Mouse (Mus musculus) CH12.LX (cell line): ENCODE measurements around the gene Nmnat2.

Experiments used
- BHLHE40 ChIP-seq: IDR thresholded peaks from 2 replicates; pipeline ENCODE4 v1.6.1; 2011; ENCODE audit warnings: mild to moderate bottlenecking, low read depth, low read length, improper control_type of control experiment
- CHD1 ChIP-seq: IDR thresholded peaks from 2 replicates; pipeline ENCODE4 v1.6.1; 2012; ENCODE audit warnings: low read depth, low read length, improper control_type of control experiment, inconsistent platforms
- E2F4 ChIP-seq: IDR thresholded peaks from 2 replicates; pipeline ENCODE4 v1.6.1; 2011; ENCODE audit warnings: low read depth, low read length, improper control_type of control experiment; ENCODE audit not compliant: insufficient replicate concordance
- GABPA ChIP-seq: IDR thresholded peaks from 2 replicates; pipeline ENCODE4 v1.6.1; 2012; ENCODE audit warnings: low read depth, low read length, improper control_type of control experiment, inconsistent platforms; ENCODE audit not compliant: insufficient replicate concordance
- KAT2A ChIP-seq: IDR thresholded peaks from 2 replicates; pipeline ENCODE4 v1.6.1; 2012; ENCODE audit warnings: low read length, improper control_type of control experiment, inconsistent platforms; ENCODE audit not compliant: insufficient replicate concordance
- POLR2A ChIP-seq: IDR thresholded peaks from 2 replicates; pipeline ENCODE4 v1.6.1; 2011; ENCODE audit warnings: low read depth, mild to moderate bottlenecking, improper control_type of control experiment, low read length
- RAD21 ChIP-seq: IDR thresholded peaks from 2 replicates; pipeline ENCODE4 v1.6.1; 2011; ENCODE audit warnings: low read depth, mild to moderate bottlenecking, low read length, improper control_type of control experiment, moderate library complexity
- SMC3 ChIP-seq: IDR thresholded peaks from 2 replicates; pipeline ENCODE4 v1.6.1; 2011; ENCODE audit warnings: low read depth, low read length, improper control_type of control experiment

DNA sequence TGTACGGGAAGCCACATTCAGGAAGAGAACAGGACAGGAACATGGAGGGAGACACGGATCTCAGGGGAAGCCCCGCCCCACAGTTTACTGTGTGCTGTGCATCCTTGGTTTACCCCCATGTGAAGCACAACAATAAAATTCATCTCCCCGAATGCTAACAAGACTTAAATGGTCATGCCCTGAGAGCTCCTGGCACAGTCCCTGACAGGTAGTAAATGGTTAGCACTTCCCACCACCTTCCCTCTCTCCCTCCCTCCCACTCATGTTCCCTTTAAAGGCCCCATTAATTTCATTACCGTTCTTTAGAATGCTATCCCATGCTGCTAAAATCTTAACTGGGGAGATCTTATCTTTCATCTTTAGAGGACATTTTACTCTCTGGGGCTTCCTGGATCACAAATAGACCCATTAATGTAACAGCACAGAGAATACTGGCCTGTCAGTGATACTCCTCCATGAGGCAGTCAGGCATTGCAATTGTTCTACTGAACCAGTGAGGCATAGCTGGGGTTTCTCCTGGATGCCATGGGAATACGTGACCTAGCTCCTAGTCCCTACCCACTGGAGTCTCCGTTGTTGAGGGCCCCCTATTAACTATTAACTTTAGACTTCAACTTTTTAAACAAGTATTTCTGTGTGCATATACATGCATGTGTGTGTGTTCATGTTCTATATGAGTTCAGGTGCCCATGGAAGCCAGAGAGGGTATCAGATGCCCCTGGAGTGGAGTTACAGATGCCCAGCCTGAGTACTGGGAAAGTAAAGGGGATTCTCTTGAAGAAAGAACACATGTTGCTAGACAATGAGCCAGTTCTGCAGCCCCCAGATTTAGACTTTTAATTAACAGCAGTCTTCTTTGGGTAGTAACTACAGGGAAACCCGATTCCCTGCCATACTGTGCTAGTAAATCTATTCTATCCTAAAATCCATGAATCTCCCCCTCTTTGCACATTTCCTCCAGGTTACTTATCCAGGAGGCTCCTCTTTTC, 170.8 kb downstream of the Nmnat2 start:
- TF ChIP-seq GABPA (no peak), SMC3 (no peak), CHD1 (no peak), RAD21 (no peak), KAT2A (no peak), E2F4 (no peak), BHLHE40 (no peak), POLR2A (no peak)
